Mouse (Mus musculus) C2C12 (cell line): ENCODE measurements around the gene Tmeff1.

ENCODE experiments used
- CEBPB ChIP-seq: IDR thresholded peaks from one replicate; pipeline ENCODE4 v1.6.1; 2011; ENCODE audit warnings: low read depth, mild to moderate bottlenecking, control low read depth, moderate library complexity
- CTCF ChIP-seq: IDR thresholded peaks from one replicate; pipeline ENCODE4 v1.5.1; 2011; ENCODE audit not compliant: control insufficient read depth, insufficient read depth, insufficient read length
- FOSL1 ChIP-seq: IDR thresholded peaks from one replicate; pipeline ENCODE4 v1.8.0; 2011; ENCODE audit warnings: mild to moderate bottlenecking, low read length; ENCODE audit not compliant: poor library complexity, insufficient read depth, severe bottlenecking
- MAX ChIP-seq: IDR thresholded peaks from one replicate; pipeline ENCODE4 v1.6.1; 2011; ENCODE audit warnings: mild to moderate bottlenecking, control low read depth
- MYOD1 ChIP-seq: IDR thresholded peaks from one replicate; pipeline ENCODE4 v1.6.1; 2011; ENCODE audit warnings: low read depth; ENCODE audit not compliant: control insufficient read depth, insufficient read length
- MYOG ChIP-seq: IDR thresholded peaks from one replicate; pipeline ENCODE4 v1.6.1; 2011; ENCODE audit not compliant: control insufficient read depth, insufficient read length; ENCODE audit errors: extremely low read depth
- USF1 ChIP-seq: IDR thresholded peaks from one replicate; pipeline ENCODE4 v1.6.1; 2011; ENCODE audit warnings: low read depth, mild to moderate bottlenecking, control low read depth, moderate library complexity

DNA sequence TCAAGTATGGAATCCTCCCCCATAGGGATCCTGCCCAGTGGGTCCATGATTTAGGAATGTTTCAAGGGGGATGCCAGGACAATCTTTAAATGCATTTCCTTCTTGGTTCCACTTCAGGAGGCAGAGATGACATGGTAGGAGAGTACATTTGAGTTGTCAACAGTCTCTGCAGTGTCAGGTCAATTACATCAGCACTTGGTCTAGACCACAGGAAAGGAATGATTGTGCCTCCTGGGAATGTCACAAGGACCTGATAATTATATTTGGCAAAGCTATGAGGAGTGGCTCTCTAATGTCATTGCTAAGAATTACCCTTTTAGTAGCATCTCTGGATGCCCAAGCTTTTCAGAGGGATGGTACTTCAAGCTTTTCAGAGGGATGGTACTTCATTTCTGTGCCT, 20.0 kb upstream of the Tmeff1 start:
- TF ChIP-seq MAX: no peak
- TF ChIP-seq CTCF: no peak
- no peak for TF ChIP-seq USF1
- no peak for TF ChIP-seq MYOG
- no peak for TF ChIP-seq CEBPB
- TF ChIP-seq FOSL1: no peak
- no peak for TF ChIP-seq MYOD1
